Mouse (Mus musculus): ENCODE measurements at regions not wholly inside any gene's neighbourhood (a gene's known extent, or its start where the extent isn't known, plus 50 kb on each side); places are given as distances from the start of the nearest gene placed in this dataset.

- no peak for DNase-seq (ENCODE audit: low spot score in 2 of 2)
These were observed 110.2 kb downstream of the Tmsb4x start for GRCm38 (mm10) chrX:167098914-167099313.

GRCm38 (mm10) chrX:167091841-167092240, 117.3 kb downstream of the Tmsb4x start:
- peak; percentile 81 to 86 for DNase-seq (ENCODE audit: low spot score in 2 of 2)

- DNase-seq (ENCODE audit: low spot score in 2 of 2), result peak; percentile 52 to 59
These were observed 120.2 kb downstream of the Tmsb4x start for GRCm38 (mm10) chrX:167088930-167089329.

- DNase-seq (ENCODE audit: low spot score in 2 of 2), result no peak
These were observed 120.7 kb downstream of the Tmsb4x start for GRCm38 (mm10) chrX:167088438-167088837.

GRCm38 (mm10) chrX:167080821-167081220, 128.3 kb downstream of the Tmsb4x start:
- DNase-seq (ENCODE audit: low spot score in 2 of 2), result no peak

- no peak for DNase-seq (ENCODE audit: low spot score in 2 of 2)
These were observed 140.0 kb downstream of the Tmsb4x start for GRCm38 (mm10) chrX:167069075-167069474.

- DNase-seq (ENCODE audit: low spot score in 2 of 2), result no peak
These were observed 141.2 kb downstream of the Tmsb4x start for GRCm38 (mm10) chrX:167067918-167068317.

GRCm38 (mm10) chrX:167063881-167064280, 145.2 kb downstream of the Tmsb4x start:
- DNase-seq (ENCODE audit: low spot score in 2 of 2), result peak; percentile 61 to 64

- DNase-seq (ENCODE audit: low spot score in 2 of 2), result no peak
These were observed 156.7 kb downstream of the Tmsb4x start for GRCm38 (mm10) chrX:167052456-167052855.

- DNase-seq (ENCODE audit: low spot score in 2 of 2), result no peak
These were observed 159.0 kb downstream of the Tmsb4x start for GRCm38 (mm10) chrX:167050066-167050465.

- peak in 1 of 2 experiments; percentile 14 for DNase-seq (ENCODE audit: low spot score in 2 of 2)
These were observed 159.7 kb downstream of the Tmsb4x start for GRCm38 (mm10) chrX:167049191-167049968.

- DNase-seq (ENCODE audit: low spot score in 2 of 2), result no peak
These were observed 171.1 kb downstream of the Tmsb4x start for GRCm38 (mm10) chrX:167037971-167038370.

- no peak for DNase-seq (ENCODE audit: low spot score in 2 of 2)
These were observed 172.8 kb downstream of the Tmsb4x start for GRCm38 (mm10) chrX:167036355-167036754.

GRCm38 (mm10) chrX:167035639-167036038, 173.5 kb downstream of the Tmsb4x start:
- no peak for DNase-seq (ENCODE audit: low spot score in 2 of 2)

- no peak for DNase-seq (ENCODE audit: low spot score in 2 of 2)
These were observed 176.0 kb downstream of the Tmsb4x start for GRCm38 (mm10) chrX:167033091-167033490.

GRCm38 (mm10) chrX:167032586-167032985, 176.5 kb downstream of the Tmsb4x start:
- peak in 1 of 2 experiments; percentile 4 for DNase-seq (ENCODE audit: low spot score in 2 of 2)

GRCm38 (mm10) chrX:167031543-167031942, 177.6 kb downstream of the Tmsb4x start:
- no peak for DNase-seq (ENCODE audit: low spot score in 2 of 2)

- DNase-seq (ENCODE audit: low spot score in 2 of 2), result peak in 1 of 2 experiments; percentile 27
These were observed 193.5 kb downstream of the Tmsb4x start for GRCm38 (mm10) chrX:167015602-167016001.

- no peak for DNase-seq (ENCODE audit: low spot score in 2 of 2)
These were observed 194.8 kb downstream of the Tmsb4x start for GRCm38 (mm10) chrX:167014322-167014721.

- no peak for DNase-seq (ENCODE audit: low spot score in 2 of 2)
These were observed 196.2 kb downstream of the Tmsb4x start for GRCm38 (mm10) chrX:167012891-167013290.

GRCm38 (mm10) chrX:167011977-167012542, 197.1 kb downstream of the Tmsb4x start:
- DNase-seq (ENCODE audit: low spot score in 2 of 2), result no peak

- DNase-seq (ENCODE audit: low spot score in 2 of 2), result no peak
These were observed 213.3 kb downstream of the Tmsb4x start for GRCm38 (mm10) chrX:166995855-166996254.

- DNase-seq (ENCODE audit: low spot score in 2 of 2), result peak in 1 of 2 experiments; percentile 10
These were observed 228.1 kb downstream of the Tmsb4x start for GRCm38 (mm10) chrX:166981003-166981402.

Measured in spleen, postnatal 36 days (tissue).